Mouse (Mus musculus): Measurements from ENCODE around the gene Nupl1.

The Nupl1 gene

GRCm38 (mm10) chr14:60219886-60220285, 31.3 kb downstream of the Nupl1 start:
- DNase-seq: no peak

DNA sequence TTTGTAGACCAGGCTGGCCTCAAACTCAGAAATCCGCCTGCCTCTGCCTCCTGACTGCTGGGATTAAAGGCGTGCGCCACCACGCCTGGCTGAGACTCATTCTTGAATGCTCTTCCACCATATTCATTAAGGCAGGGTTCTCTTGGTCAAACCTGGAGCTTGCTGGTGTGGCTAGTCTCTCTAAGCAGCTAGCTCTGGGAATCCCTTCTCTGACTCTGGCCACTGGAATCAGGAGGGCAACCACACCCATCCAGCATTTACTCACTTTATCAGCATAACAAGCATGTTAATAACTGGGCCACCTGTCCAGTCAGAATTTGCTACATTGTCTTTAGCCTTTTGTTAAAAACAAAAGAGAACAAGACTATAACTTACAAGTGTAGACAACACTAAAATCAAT, 33.6 kb downstream of the Nupl1 start:
- DNase-seq: no peak

GRCm38 (mm10) chr14:60216125-60216524, 35.1 kb downstream of the Nupl1 start:
- DNase-seq: no peak

DNA sequence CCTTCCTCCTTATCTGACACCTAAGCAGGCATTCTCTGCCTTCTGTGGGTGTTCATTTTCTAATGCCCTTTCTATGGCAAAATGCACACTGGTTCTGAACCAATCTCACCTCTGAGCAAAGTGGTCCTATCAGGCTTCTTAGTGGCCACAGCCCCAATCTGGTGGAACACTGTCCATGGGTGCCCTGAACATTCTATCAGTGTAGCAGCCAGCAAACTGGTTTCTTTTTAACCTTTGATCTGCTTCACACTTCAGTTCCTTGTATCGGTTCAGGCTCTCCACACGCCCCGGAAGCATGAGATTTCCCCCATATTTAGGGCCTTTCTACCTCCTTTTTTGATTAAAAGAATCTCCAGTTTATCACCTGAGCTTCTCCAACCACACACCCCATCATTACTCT, 36.2 kb downstream of the Nupl1 start:
- no peak for DNase-seq

DNA sequence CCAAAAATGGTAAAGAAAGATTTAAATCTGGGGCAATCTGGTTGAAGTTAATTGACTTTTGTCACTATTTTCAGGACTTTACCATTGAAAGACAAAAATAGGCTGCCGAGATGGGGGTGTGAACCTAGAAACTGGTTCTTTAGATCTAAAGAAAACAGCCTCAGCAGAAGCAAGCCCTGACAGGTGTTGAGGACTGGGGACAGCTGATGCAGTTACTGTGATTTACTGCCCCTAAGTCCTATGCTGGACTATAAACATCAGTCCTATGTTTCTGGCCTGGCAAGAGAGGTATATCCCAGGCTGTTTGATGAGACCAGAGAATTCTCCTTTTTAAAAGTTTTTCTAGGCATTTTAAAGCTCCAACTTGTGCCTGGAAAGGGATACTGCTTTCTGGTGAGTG, 37.2 kb downstream of the Nupl1 start:
- no peak for DNase-seq

DNA sequence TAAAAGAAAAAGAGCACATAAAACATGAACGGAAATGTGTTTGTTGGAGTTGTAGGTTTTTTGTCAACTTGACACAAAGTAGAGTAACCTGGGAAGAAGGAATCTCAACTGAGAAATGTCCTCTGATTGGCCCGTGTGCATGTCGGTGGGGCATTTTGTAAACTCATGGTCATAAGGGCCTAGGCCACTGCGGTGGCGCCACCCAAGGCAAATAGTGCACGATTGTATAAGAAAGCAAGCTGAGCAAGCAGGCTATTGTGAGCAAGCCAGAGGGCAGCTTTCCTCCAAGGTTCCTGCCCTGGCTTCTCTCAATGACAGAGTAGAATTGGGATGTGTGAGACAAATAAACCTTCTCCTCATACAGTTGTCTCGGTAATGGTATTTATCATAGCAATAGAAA, 42.1 kb downstream of the Nupl1 start:
- DNase-seq: no peak

GRCm38 (mm10) chr14:60204993-60205392, 46.2 kb downstream of the Nupl1 start:
- DNase-seq: no peak

DNA sequence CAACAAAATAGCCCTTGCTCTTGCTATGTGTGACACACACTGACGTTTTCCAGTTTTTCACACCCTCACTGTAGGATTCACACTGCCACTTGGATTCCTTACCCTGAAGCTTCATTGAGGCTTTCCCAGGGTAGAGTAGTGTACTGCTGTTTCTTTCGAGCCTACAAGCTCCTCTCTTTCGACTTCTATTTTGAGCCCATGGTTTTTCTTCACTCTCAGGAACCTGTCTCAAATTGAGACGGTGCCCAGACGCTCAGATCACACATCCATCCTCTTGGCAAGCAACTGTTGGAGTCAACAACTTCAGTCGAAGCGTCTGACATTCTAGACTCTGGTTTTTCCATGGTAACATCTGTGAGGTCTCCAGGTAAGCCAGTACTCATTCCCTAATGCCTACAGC, 54.3 kb downstream of the Nupl1 start, which contains the start of gene Atp8a2:
Gene Atp8a2 (minus strand): TSS at position 296 of the 400 bp plus-strand sequence.
- DNase-seq: no peak

DNA sequence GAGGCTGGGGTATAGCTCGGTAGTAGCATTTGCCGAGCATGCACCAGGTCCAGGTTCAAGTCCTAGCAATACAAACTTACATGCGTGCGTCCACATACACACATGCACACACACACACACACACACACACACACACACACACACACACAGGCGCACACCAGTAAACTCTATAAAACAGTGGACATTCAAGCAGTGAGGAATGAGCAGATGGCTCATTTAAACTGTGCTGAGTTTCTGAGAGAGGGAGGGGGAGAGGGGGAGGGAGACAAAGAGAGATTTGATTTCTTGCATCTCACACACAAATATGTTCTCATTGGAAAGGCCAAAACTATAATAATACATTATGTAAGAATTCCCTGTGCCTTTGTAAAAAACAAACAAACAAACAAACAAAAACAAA, 55.2 kb downstream of the Nupl1 start:
- no peak for DNase-seq

GRCm38 (mm10) chr14:60194606-60195005, 56.6 kb downstream of the Nupl1 start:
- no peak for DNase-seq

GRCm38 (mm10) chr14:60189771-60190170, 61.5 kb downstream of the Nupl1 start:
- DNase-seq: no peak

DNA sequence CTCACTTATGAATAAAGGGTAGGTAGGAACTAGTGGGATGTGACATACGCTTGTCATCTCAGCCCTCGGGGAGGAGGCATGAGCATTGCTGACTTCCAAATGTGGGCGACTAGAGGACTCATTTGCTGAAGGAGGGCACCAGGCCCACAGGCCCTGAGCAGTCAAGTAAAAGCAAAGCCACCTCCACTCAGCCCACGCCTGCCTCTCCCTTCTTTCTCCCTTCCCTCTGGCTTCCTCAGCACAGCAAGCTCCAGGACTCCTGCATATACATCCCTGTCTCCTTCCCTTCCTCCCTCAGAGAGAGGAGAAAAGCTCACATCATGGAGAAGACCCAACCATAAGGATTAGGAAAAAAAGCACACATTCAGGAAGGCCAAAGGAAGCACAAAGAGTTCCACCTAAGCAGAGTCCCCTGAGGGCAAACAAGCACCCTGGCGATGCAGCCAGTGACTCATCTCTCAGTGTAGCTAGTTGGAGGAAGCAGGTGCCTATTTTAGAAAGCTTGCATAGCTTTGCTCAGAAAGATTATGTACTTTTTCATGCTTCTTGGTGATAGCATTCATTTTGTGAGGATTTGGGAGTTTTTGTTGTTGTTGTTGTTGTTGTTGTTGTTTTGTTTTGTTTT, 62.9 kb downstream of the Nupl1 start:
- no peak for DNase-seq

DNA sequence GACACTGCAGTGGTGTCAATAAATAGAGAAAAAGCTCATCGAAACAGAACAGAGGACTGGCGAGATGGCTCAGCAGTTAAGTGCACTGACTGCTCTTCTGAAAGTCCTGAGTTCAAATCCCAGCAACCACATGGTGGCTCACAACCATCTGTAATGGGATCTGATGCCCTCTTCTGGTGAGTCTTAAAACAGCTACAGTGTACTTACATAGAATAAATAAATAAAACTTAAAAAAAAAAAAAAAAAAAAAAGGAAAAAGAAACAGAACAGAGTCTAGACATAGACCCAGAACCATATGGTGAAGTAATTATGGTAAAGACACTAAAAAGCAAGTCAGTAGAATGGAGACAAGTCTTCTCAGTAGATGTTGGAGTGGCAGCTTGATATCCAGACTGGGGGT, 69.9 kb downstream of the Nupl1 start:
- no peak for DNase-seq

GRCm38 (mm10) chr14:60178571-60178955, 72.7 kb downstream of the Nupl1 start:
- no peak for DNase-seq

- no peak for DNase-seq
Measured at GRCm38 (mm10) chr14:60177614-60178570, 73.3 kb downstream of the Nupl1 start.

DNA sequence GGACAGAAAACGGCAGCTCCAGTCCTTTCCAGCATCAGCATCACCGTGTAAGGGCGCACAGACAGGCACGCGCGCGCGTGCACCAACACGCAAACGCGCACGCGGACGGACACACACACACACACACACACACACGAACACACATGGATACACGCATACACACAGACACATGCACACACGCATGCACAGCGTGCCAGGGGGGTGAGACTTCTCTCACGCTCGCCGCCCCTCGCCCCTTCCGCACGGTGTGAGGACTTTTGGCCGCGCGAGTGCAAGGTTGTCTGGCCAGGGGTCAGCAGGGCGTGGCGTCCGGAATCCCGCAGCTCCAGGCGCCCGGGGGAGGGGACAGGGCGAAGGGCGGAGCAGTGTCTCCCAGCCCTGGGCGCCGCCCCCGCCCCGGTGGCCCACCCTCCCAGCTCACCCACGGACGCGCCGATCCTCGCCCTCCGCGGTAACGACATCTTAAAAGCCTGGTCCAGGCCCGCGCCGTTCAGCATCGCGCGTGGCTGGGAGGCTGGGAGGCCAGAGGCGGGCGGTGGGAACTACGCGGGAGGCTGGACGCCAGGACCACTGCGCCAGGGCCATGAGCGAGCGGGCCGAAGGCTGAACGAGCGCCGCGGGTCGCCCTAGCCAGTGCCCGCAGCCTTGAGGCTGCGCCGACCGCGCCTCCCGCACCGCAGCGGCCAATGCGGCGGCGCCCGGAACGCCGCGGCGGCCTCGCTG, 74.2 kb downstream of the Nupl1 start:
- peak; percentile 82 to 86 for DNase-seq

DNA sequence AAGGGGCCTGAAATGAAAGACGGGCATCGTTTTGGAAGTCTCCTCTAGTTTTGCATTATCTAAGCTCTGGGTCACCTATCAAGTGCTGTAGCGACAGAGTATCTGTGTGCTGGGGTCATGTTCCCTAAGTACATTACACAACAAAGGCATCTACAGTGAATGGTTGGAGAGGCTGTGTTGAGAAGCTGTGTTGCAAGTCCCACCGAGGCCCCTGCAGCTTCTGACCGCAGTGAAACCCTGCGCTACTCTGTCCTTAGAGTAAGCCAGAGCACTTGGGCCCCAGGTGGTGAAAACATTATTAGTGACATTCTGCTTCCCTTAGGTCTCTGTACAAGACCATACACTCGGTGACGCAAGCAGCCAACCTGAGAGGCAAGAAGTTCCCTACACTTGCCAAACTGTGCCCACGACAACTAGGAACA, 74.8 kb downstream of the Nupl1 start:
- DNase-seq: no peak

DNA sequence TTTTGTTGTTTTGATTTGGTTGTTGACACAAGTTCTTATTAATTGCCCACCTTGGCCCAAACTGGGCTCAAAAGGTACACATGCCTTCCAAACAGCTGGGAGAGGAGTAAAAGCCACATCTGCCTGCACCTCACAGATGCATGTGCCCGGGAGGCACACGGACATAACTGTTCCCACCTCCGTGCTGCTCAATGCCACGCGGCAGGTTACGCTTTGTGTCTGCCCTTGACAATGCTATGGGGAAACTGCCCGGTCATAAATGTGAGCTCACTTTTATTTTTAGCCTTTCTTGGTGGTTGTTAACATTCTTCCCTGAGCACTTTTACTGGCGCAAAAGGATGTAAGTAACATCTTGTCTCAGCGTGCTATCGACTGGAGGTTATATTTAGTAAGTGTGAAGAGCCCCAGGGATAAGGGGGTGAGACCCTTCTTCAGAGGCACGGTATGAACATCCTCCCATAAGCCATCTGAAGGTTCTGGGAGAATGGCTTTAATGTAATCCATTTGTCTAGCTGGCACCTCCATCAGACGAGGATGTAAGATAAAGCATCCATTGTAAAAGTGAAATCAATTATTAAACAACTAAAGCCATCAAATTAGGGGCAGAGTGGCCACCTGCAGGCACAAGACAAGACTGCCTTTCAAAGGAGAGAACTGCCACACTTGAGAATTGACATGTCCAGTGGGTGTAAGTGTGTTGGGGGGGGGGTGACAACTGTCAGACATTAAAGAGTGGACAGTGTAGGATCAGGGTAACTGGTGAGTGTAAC, 78.8 kb downstream of the Nupl1 start:
- no peak for DNase-seq

- no peak for DNase-seq
Measured at GRCm38 (mm10) chr14:60170845-60171610, 80.2 kb downstream of the Nupl1 start.

DNA sequence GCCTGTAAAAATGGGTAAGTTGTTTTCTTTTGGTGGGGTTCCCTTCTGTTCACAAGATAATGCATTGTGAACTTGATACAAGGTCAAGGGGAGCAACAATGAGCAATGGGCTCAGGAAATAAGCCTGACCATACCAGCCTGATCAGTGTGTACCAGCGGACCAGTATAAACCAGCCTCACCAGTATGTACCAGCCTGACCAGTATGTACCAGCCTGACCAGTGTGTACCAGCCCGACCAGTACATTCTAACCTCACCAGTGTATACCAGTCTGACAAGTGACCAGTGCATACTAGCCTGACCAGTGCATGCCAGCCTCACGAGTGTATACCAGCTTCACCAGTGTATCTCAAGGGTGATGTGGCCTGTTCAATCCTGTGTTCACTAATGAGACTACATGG, 87.9 kb downstream of the Nupl1 start:
- no peak for DNase-seq

DNA sequence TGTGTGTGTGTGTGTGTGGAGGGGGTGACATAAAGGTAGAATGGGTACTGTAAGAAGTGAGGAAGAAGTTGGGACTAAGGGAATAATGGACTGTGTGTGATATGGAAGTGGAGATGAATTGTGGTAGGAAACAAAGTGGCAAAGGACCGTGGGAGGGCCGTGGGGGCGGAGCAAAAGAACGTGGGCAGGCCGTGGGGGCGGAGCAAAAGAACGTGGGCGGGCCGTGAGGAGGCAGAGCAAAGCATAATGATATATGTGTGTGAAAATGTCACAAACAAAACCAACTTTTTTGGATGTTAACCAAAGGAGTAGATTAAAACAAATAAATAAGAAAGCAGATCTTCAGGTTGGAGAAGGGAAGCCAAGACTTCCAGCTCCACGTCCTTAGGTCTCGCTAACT, 98.9 kb downstream of the Nupl1 start:
- no peak for DNase-seq

GRCm38 (mm10) chr14:60148893-60149292, 102.3 kb downstream of the Nupl1 start:
- DNase-seq: no peak

Data from cerebellum, postnatal 25 days (tissue).